Mouse (Mus musculus) urinary bladder, adult 18-20 months (tissue): ENCODE measurements around the gene Gli2.

Source experiments
- DNase-seq, 2 experiments: peaks; one replicate each; pipeline ENCODE4 v3.0.0; 2022; ENCODE audit warnings: low spot score in 2 of 2, mixed read lengths in 2 of 2

Gli2 gene

DNA sequence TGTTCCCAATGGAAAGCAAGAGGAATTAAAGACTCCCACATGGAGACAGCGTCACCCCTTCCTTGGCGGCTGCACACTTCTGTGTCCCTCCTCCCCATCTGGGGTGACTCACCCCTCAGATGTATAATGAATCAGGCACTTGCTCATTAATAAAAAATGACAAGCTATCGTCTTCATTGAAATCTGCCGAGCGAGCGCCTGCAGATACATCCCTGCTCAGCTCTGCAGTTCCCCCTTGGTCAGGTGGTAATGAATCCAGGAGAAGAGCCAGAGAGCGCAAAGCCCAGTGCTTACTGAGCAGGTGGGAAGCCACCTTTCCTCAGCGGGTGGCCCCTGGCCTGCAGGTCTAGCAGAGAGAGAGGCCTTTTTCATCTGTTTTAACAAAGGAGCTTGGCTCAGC is 112.1 kb downstream of the Gli2 start:
- DNase-seq = no peak

DNA sequence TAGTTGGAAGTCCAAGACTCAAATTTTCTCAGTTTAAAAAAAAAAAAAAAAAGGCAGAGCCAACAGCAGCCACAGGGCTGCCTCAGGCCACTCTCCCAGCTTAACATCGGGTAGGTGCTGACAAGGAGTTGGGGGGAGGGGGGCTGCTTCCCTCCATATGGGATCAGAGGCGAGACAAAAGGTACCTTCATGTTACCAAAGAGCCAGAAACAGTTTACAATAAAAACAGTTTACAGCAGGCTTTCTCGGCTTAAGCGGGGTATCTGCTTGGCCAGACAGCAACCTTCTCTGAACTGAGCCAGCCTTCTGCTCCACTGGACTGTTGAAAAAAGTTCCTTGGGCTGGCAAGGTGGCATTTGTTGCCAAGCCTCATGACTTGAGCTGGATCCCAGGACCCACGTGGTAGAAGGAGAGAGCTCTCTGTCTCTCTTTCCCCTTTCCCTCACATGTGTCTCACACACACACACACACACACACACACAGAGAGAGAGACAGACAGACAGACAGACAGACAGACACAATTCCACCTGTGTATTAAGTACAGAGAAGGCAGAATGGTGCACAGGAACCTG is 113.1 kb downstream of the Gli2 start:
- no peak for DNase-seq

- peak in 1 of 2 experiments; percentile 27 for DNase-seq
These were observed 115.2 kb downstream of the Gli2 start for GRCm38 (mm10) chr1:118938206-118938605.

DNA sequence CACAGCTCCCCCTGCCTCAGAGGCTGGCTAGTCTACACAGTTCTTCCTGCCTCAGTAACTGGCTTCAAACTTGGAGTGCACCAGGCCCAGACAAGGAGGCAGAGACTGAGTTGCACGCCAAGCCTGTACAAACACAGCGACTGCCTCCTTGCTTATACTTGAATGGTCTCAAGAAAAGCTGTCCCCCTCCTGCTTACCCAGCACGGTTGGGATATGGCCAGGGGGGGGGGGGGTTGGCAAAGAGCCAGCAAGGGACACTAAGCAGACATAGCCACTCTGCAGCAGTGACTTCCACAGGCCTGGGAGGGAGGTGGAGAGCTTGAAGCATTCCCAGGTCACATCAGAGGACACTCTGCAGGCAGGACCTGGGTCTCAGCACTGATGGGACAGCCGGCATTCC is 117.3 kb downstream of the Gli2 start:
- no peak for DNase-seq

DNA sequence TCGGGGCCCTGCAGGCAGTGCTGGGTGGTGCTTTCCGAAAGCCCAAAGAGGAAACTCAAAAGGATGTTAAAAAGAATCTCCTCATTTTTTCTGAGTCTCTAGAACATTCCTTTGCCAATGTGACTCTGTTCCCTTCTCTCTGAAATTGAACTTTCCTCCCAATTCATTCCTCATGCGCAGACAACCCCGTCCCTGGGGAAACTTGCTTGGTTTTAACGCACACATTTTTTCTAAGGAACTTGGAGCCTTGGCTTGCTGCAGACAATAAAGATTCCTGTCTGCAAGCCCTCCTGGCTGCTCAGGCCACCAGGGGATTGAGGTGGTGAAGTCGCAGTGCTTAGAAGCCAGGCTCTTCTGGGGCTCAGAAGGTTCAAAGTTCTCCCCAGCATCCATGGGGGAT is 117.9 kb downstream of the Gli2 start:
- DNase-seq = no peak

DNA sequence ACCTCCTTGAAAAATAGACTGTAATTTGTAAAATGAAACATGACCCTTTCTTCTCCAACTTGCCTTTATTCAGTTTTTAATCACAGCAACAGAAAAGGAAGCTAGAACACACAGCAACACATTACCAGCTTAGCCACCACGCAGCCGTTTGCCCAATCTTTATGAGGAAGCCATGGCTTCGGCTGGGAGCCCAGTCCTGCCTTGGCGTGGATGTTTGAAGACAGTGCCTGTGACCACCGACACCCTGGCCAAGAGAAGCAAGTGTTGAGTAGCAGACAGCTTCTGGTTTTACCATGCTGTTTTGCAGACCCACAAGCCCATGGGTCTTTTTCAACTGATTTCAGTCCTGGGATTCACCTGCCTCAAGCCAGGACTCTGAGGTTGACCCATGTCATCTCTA is 121.3 kb downstream of the Gli2 start:
- no peak for DNase-seq

DNA sequence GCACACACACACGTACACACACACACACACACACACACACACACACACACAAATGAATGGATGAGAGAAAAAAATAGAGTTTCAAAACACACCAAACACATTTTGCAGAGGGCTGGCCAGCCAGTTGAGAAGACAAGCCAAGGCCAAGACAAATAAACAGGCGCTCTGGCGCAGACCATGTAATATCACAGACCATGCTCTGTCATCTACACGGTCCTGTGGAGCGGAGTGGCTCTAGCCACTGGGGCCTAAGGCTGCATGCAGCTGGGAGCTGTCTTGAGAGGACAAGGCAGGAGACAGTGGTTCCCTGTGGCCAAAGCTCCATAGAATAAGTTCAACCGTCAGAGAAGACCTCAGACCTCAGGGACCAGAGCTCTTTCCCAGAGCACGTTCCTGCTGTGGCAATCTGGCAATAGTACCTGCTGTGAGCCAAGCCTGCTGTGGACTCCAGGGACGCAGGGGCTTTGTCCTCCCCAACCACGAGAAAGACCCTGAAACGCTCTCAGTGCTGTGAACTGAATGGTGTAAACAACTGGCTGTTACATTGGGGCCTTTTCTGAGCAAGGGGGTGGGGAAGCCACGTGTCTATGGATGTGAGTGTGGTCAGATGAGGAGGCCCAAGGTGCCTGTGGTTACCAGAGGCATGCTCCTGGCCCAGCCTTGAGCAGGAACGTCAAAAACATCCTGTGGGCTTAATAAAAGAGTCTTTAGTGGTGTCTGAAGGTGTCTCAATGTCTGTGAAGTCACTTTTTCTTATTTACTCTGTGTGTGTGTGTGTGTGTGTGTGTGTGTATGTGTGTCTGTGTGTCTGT is 125.7 kb downstream of the Gli2 start:
- peak in 1 of 2 experiments; percentile 31 for DNase-seq

DNA sequence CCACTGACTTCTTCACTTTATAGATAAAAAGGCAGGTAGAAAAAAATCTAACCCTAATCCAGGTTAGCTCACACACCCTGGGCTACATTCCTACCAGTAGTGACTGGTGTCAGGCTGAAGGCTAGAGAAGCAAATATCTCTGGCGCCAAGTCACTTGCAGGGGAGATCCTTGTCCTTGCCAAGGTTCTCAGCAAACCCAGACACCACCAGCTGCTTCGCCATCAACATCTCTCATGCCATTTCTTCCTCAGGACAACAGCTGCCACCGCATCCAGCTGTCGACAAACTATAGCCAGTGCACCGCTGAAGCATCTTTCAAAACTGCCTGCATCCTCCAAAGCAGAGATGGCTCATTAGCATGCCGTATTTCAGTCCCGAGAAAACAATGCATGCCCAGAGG is 126.9 kb downstream of the Gli2 start:
- DNase-seq = no peak

DNA sequence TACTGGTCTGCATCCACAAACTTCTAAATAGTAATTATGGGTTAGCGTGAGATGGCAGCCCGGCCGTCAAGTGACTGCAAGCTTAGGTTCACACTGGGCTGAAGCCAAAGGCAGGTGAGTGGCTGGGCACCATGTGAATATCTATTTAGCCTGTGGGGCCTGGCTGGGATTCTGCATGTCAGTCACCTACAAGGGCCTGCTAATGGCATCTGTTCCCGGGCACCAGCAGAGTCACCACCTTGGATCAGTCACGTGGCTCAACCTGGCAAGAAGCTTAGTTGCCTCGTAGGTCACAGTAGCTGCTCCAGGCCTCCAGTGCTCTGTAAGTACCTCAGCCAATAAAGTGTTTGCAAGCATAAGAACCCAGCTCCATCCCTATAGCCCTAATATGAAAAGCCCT is 131.2 kb downstream of the Gli2 start:
- DNase-seq = no peak

GRCm38 (mm10) chr1:118917520-118918220 is 135.7 kb downstream of the Gli2 start:
- no peak for DNase-seq

- DNase-seq = no peak
These were observed 136.8 kb downstream of the Gli2 start for GRCm38 (mm10) chr1:118916477-118917075.

DNA sequence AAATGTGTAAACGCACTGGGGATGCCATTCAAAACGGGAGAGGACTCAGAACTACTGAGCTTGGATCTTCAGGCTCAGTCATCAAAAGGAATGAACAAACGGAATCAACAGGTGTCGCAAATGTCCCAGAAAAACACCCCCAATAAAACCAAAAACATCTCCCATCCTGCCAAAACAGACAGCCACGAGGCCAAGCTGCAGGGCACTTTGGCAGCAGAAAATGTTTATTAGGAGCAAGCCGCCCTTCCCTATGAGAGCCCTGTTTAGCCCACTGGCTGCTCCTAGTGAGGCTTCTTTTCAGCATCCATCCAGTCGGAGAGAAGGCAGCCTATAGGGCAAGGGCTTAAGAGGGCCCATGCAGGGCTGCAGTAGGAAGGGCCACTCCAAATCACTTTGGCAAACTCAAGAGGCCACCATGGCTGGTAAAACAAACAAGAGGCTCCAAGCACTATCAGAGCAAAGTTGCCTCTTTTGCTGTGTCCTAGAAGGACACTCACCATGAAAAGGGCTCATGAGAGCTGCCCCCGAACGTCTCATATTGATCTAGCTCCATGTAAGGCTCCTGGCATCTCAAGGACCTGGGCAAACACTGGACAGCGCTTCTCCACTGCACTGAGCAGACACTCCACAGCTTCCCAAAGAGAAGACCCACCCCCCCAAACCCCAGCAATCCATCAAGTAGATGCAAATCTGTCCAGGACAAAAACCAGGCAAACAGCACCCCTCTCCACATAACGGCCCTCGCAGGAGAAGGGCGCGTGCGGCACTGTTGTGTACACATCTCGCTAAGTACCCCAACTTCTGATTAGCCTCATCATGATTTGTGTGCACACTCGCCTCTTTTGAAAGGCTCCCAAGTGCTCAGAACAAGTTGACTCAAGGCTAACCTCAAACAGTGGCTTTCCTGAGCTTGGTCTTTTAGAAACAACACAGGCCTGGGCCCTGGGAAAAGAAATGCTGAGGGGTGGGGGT is 139.7 kb downstream of the Gli2 start:
- DNase-seq = no peak

GRCm38 (mm10) chr1:118912929-118913328 is 140.5 kb downstream of the Gli2 start:
- DNase-seq = no peak

DNA sequence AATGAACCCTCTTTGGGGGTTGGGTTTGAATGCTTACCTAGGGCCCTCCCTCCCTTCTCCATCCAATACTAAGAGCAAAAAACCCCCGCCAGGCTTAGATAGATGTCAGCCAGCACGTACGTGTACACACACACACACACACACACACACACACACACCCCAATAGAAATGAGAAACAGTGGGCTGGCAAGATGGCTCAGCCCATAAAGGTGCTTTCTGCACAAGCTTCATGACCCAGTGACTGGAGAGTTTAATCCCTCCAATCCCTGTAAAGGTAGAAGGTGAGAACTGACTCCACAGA is 142.0 kb downstream of the Gli2 start:
- DNase-seq = no peak

DNA sequence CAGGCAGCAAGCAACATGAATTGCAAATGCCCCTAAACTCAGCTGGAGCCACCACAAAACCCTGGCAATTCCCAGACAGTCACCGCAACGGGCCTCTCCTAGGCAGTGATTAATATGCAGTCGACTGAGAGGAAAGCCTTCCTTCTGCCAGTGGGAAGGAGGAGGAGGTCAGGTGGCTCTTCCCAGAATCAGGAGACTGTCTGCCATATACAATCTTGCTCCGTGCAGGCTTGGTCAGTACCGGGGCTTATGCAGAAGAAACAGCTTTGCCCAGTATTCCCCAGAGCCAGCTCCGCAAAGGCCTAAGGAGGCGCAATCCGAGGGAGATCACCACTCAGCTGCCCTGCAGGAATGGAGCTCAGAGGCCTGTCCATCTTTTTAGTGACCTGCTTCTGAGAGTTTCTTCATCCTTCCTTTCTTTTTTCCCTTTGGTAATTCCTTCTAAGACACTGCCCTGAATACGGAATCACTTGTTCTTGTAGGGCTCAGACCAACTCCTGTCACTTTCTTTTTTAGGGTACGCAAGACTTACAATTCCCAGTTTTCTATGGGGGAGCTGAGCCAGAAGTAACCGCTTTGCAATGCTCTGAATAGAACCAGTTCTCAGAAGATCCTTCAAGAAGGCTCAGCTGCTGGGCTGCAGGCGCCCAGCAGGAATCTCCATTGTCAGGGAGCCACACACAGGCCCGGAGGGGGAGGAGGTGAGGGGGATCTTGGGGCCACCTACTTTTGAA is 142.6 kb downstream of the Gli2 start:
- DNase-seq = no peak

- no peak for DNase-seq
These were observed 144.4 kb downstream of the Gli2 start for GRCm38 (mm10) chr1:118909051-118909450.

GRCm38 (mm10) chr1:118907574-118907973 is 145.8 kb downstream of the Gli2 start:
- no peak for DNase-seq

GRCm38 (mm10) chr1:118905319-118905718 is 148.1 kb downstream of the Gli2 start:
- no peak for DNase-seq

GRCm38 (mm10) chr1:118904909-118905308 is 148.5 kb downstream of the Gli2 start:
- DNase-seq = no peak

GRCm38 (mm10) chr1:118904431-118904830 is 149.0 kb downstream of the Gli2 start:
- no peak for DNase-seq

DNA sequence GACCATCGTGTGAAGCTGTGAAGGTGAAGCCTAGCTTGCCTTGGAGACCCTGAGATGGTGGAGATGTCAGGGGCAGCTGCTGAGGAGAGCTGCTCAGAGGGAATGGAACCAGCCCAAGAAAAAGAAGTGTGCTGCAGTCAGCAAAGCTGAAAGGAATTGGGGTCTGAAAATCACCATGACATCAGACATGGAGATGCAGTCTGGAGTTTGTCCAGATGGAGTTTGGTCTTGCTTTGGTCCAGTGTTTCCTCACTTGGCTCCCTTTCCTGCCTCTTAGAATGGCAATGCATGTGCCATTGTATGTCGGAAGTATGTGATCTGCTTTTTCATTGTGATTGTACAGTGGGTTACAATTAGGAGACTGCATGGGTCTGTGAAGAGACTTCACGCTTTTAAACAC is 149.7 kb downstream of the Gli2 start:
- DNase-seq = no peak
